Mouse (Mus musculus): ENCODE results near the gene Itga5. TPM values are rescaled to one million over a fixed set of nuclear protein-coding genes. Genes with fewer than 3 reads are reported as not detected.

The Itga5 gene
- total RNA-seq, 2 experiments from 2014 or later = 1.4 to 1.9 TPM

DNA sequence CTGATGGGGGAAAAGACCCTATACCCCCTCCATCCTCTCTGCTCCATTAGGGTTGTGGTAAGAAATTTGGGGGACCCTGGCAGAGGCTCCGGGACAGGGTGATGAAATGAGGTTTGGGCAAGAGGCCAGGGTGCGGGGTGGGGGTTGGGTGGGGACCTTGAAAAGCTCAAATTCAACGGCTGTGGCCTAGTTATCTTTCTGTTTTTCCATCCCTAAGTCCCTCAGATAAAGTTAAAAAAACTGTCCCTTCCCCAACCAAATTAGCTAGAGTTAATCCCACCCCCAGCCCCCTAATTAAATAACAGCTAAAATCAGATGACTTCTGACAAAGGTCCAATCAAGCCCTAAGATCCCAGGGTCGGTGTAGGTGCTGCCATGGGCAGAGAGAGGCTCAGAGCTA is 1.8 kb downstream of the Itga5 start:
- DNase-seq = no peak

DNA sequence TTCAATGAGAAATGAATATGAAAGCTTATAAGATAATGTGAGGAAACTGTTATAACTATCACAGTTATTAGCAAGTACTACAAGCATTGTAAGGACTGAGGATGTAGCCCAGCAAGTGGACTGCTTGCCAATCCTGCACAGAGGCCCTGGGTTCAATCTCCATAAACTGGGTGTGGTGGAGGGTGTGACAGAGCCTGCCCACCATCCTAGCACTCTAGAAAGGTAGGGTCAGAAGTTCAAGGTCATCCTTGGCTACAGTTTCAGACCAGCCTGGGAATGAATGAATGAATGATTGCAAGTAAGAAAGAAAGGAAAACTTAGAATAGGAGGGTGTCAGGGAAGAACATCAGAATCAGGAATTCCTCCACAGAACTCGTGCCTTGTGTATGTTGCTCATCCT is 2.8 kb downstream of the Itga5 start:
- DNase-seq = no peak

DNA sequence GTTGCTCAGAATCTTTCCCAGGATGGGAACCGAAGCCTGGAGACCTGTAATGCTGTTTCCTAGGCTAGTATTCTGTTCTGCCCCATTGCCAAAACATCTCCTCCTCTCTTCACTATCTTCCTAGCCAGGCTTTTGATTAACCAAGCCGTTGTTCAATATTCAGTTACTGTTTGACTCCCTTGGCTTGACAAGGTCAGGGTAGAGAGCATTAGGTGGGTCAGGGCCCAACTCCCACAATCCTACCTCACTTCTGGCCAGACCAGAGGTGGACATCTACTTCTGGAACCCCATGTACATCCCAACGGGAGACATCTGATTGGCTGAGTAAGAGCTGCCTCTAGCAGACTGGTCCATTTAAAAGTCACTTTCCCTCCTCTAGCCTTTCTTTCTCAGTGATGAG is 3.6 kb downstream of the Itga5 start:
- DNase-seq = no peak

DNA sequence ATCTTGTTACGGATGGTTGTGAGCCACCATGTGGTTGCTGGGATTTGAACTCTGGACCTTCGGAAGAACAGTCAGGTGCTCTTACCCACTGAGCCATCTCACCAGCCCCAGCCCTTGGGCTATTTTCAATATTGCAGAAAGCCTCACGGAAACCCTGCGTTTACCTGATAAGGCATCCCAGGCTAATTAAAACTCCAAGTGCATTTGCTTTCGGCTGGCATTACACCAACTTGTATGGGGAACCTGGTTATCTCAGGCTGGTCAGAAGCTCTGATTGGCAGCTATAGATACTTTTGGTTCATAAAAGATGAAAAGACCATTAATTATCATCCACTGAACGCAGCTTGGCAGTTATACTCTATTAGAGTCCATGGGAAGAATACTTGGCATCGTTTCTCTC is 4.2 kb downstream of the Itga5 start:
- no peak for DNase-seq

- no peak for DNase-seq
These were observed 5.3 kb downstream of the Itga5 start for GRCm38 (mm10) chr15:103361269-103361668.

- peak; percentile 38 to 48 for DNase-seq
These were observed 6.5 kb downstream of the Itga5 start for GRCm38 (mm10) chr15:103359869-103360602.

DNA sequence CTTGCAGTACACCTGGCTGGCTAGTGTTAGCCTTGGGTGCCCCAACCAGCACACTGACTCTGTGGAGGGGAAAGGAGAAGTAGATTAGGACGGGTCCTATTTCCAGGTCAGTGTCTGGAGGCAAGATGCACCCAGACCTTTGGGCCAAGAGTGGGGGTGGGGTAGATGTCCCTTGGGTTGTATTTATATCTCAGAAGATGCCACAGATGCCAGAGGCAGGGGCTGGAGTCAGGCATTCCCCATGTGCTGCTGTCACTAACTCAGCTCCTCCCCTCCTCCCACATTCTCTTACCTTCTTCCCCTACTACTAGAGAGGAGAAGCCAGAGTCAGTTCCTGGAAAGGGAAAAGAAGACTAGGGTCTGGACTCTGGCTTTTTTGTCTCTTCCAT is 7.4 kb downstream of the Itga5 start:
- no peak for DNase-seq

- no peak for DNase-seq
These were observed 8.1 kb downstream of the Itga5 start for GRCm38 (mm10) chr15:103358278-103359121.

GRCm38 (mm10) chr15:103357817-103358216 is 8.7 kb downstream of the Itga5 start:
- DNase-seq = no peak

DNA sequence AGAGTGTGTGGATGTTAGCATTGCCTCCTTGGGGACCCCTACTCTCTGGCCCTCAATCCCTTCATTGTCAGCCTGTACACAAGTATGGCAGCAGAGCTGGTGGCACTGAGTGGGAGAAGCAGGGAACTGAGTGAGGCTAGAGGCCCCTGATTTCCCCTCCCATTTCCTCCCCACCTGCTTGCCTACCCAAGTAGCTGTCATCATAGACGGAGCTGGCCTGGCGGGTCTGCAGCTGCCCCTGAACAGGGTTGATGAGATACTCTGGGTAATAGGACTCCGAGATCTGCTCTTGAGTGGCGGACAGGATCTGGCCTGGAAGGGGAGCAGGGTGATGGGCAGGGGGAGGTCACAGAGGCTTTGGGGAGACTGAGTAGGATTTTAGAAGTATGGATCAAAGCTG is 10.4 kb downstream of the Itga5 start:
- DNase-seq = no peak

GRCm38 (mm10) chr15:103355420-103355819 is 11.1 kb downstream of the Itga5 start:
- no peak for DNase-seq

- no peak for DNase-seq
These were observed 11.9 kb downstream of the Itga5 start for GRCm38 (mm10) chr15:103354690-103355089.

DNA sequence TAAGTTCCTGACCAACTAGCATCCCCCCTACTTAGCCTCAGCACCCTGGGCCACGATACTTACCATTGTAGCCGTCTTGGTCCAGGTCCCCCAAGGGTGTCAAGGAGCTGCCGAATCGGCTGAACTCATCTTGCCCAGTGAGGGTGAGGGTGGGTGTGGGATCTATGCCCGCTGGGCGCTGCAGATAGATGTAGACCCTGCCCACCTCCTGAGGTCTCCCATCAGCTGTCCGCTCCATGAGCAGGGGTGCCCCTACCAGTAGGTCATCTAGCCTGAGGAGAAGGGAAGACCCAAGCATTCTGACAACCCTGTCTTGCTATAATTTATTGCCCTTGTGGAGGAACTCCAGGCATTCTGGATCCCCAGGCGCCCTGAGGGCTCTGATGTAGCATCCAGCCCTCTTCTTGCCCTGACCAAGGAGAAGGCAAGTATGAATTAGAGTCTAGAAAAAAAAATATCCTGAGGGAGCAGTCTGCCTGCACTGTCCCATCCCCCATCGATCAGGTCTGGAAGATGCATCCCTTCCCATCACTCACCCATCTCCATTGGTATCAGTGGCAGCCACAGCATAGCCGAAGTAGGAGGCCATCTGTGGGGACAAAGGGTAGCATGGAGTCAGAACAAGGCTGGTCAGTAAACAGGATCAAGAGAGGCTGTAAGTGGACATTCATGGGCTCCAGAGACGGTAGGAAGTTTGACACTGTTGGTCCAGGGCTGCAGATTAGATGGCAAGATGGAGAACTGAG is 12.9 kb downstream of the Itga5 start:
- no peak for DNase-seq

- no peak for DNase-seq
These were observed 13.7 kb downstream of the Itga5 start for GRCm38 (mm10) chr15:103352856-103353255.

DNA sequence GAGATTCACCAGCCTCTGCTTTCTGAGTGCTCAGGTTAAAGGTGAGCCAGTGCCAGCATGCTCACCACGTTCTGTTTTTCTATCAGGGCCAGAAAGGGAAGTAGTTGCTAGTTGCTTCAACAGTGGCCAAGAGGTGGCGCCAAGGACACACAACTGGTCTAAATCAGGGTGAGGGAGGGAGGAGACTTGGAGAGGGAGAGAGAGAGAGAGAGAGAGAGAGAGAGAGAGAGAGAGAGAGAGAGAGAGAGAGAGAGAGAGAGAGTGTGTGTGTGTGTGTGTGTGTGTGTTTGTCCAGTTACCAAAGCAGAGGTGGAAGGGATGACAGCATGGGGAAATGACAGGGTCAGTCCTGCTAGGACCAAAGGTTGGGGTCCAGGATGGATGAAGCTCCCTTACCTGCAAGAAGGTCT is 19.3 kb downstream of the Itga5 start:
- no peak for DNase-seq

DNA sequence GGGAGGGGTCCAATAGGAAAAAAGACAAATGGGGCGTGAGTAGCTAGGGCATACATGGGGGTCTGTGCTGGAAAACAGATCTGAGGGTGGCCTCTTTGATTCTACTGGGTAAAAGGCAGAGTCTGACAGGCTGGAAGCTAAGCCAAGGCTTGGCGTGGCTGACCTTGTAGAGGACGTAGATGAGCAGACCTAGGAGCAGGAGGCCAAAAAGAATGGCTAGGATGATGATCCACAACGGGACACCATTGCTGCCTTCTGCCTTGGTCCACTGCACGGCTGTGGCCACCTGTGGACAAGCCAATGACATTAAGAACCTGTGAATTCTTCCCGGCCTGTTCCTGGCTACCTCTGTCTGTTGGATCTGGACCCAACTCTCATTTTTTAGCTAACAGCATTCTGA is 20.8 kb downstream of the Itga5 start:
- no peak for DNase-seq

- DNase-seq = no peak
These were observed 23.0 kb downstream of the Itga5 start for GRCm38 (mm10) chr15:103343556-103343955.

GRCm38 (mm10) chr15:103343008-103343407 is 23.6 kb downstream of the Itga5 start:
- no peak for DNase-seq

DNA sequence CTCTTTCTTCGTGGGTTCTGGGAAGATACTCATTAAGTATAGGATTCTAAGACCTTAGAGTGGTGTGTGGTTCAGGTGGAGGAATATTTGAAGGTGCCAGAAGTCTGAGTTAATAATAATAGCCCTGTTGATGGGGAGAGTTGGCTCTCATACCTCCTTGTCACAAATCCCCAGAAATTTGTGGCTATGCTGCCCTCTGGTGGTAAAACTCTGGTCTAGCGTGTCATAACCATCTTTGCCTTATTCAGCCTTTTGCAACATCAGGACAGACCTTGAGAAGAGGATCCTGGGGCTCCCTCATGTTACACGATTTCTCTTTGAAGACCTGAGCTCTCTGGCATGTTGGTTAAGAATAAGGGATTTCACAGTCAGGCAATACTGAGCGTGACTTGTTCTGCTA is 24.1 kb downstream of the Itga5 start:
- peak; percentile 64 to 77 for DNase-seq

DNA sequence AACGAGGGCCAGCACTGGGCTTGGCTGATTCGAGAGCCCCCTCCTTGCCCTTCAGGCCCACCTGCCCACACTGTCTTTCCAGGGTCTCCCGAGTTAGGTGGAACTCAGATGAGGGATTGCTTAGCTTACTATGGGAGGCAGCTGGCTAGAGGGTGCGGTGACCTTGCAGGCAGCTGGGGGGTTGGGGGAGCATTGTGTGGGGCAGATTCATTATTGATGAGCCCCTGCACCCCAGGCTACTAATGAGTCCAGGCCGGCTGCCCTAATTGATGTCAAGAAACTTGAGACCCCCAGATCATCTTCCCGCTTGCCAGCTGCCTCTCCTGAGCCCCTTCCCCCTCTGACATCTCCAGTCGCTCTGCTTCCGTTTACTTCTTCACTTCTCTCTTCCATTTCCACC is 25.0 kb downstream of the Itga5 start:
- no peak for DNase-seq

- no peak for DNase-seq
These were observed 25.8 kb downstream of the Itga5 start for GRCm38 (mm10) chr15:103340786-103341185.

GRCm38 (mm10) chr15:103339961-103340337 is 26.6 kb downstream of the Itga5 start, which contains the start of gene Zfp385a:
TSS of gene Zfp385a (minus strand) at chr15:103340093.
- DNase-seq = peak; percentile 62 to 66

All from layer of hippocampus, postnatal 36 days (tissue).